Mouse (Mus musculus) MEL (cell line): ENCODE measurements around the gene Fam89a. TPM values are rescaled to one million over a fixed set of nuclear protein-coding genes. Genes with fewer than 3 reads are reported as not detected.

Source experiments
- DNase-seq: peaks from one replicate; pipeline ENCODE4 v3.0.0; 2011; ENCODE audit warnings: low read depth, low spot score
- H3K27ac ChIP-seq: 2 replicates; pipeline ENCODE4 v1.5.1; 2012; ENCODE audit warnings: low read depth, mild to moderate bottlenecking, control low read depth, low read length, moderate library complexity; ENCODE audit not compliant: control insufficient read depth
- H3K27me3 ChIP-seq, 2 experiments: fragments of 150-350 bp in 1 of 2; sonication (generic) in 1 of 2; 2 replicates each; pipeline ENCODE4 v1.6.1; 2012; ENCODE audit warnings: low read length in 2 of 2, mild to moderate bottlenecking in 2 of 2, improper control_type of control experiment in 1 of 2, moderate library complexity in 1 of 2; ENCODE audit not compliant: insufficient read depth in 2 of 2, control insufficient read depth in 1 of 2
- H3K36me3 ChIP-seq, 2 experiments: 2 replicates each; pipeline ENCODE4 v1.6.1; 2012 to 2014; ENCODE audit warnings: low read length in 2 of 2, improper control_type of control experiment in 1 of 2, inconsistent platforms in 1 of 2, mild to moderate bottlenecking in 1 of 2; ENCODE audit not compliant: insufficient read depth in 2 of 2, control insufficient read depth in 1 of 2
- H3K4me1 ChIP-seq, 2 experiments: fragments of 150-350 bp in 1 of 2; sonication (generic) in 1 of 2; 2 replicates each; pipeline ENCODE4 v1.6.1; 2012; ENCODE audit warnings: low read length in 2 of 2, improper control_type of control experiment in 1 of 2, mild to moderate bottlenecking in 1 of 2; ENCODE audit not compliant: insufficient read depth in 2 of 2, control insufficient read depth in 1 of 2
- H3K4me3 ChIP-seq, 2 experiments: fragments of 150-350 bp in 1 of 2; sonication (generic) in 1 of 2; 2 replicates each; pipeline ENCODE4 v1.5.1; 2012; ENCODE audit warnings: low read depth in 2 of 2, low read length in 2 of 2, mild to moderate bottlenecking in 2 of 2, moderate library complexity in 2 of 2, control low read depth in 1 of 2, improper control_type of control experiment in 1 of 2; ENCODE audit not compliant: control insufficient read depth in 1 of 2, insufficient read depth in 1 of 2
- H3K79me2 ChIP-seq: 2 replicates; pipeline ENCODE4 v1.6.1; 2012; ENCODE audit warnings: mild to moderate bottlenecking, low read length, moderate library complexity; ENCODE audit not compliant: control insufficient read depth, poor library complexity, insufficient read depth
- H3K9ac ChIP-seq: 2 replicates; pipeline ENCODE4 v1.6.1; 2012; ENCODE audit warnings: low read depth, mild to moderate bottlenecking, control low read depth, low read length, moderate library complexity; ENCODE audit not compliant: control insufficient read depth, poor library complexity, severe bottlenecking
- H3K9me3 ChIP-seq: fragments of 150-350 bp; sonication (generic); replicated peaks from 2 replicates; pipeline ENCODE4 v1.6.1; 2012; ENCODE audit warnings: mild to moderate bottlenecking, low read length, improper control_type of control experiment, moderate library complexity; ENCODE audit not compliant: insufficient read depth
- CTCF ChIP-seq, 3 experiments: IDR thresholded peaks in 2 of 3; conservative IDR thresholded peaks in 1 of 3; 2 replicates each; pipeline ENCODE4 v1.5.1; 2011 to 2012; ENCODE audit warnings: low read length in 3 of 3, low read depth in 2 of 3, mild to moderate bottlenecking in 2 of 3, improper control_type of control experiment in 1 of 3, inconsistent platforms in 1 of 3, mixed read lengths in 1 of 3, moderate library complexity in 1 of 3; ENCODE audit not compliant: control insufficient read depth in 1 of 3, insufficient read depth in 1 of 3, poor library complexity in 1 of 3, severe bottlenecking in 1 of 3
- ETS1 ChIP-seq: IDR thresholded peaks from 2 replicates; pipeline ENCODE4 v1.6.1; 2012; ENCODE audit warnings: low read depth, mild to moderate bottlenecking, inconsistent platforms, low read length, improper control_type of control experiment, moderate library complexity
- GABPA ChIP-seq: IDR thresholded peaks from 2 replicates; pipeline ENCODE4 v1.6.1; 2012; ENCODE audit warnings: low read depth, mild to moderate bottlenecking, inconsistent platforms, low read length, improper control_type of control experiment, moderate library complexity
- GATA1 ChIP-seq: IDR thresholded peaks from 2 replicates; pipeline ENCODE4 v1.6.1; 2011; ENCODE audit warnings: low read depth, low read length, improper control_type of control experiment
- KAT2A ChIP-seq: conservative IDR thresholded peaks from 2 replicates; pipeline ENCODE4 v1.6.1; 2012; ENCODE audit warnings: low read depth, low read length, improper control_type of control experiment, inconsistent platforms
- MEF2A ChIP-seq: IDR thresholded peaks from 2 replicates; pipeline ENCODE4 v1.6.1; 2014; ENCODE audit warnings: low read depth, mild to moderate bottlenecking, inconsistent platforms, low read length, improper control_type of control experiment; ENCODE audit not compliant: poor library complexity, insufficient replicate concordance, severe bottlenecking; ENCODE audit errors: extremely low read depth
- MYB ChIP-seq: IDR thresholded peaks from 2 replicates; pipeline ENCODE4 v1.6.1; 2011; ENCODE audit warnings: mild to moderate bottlenecking, low read depth, low read length, improper control_type of control experiment
- MYC ChIP-seq: IDR thresholded peaks from 2 replicates; pipeline ENCODE4 v1.6.1; 2011; ENCODE audit warnings: low read depth, mild to moderate bottlenecking, low read length, improper control_type of control experiment, moderate library complexity
- POLR2A ChIP-seq, 2 experiments: IDR thresholded peaks; 2 replicates each; pipeline ENCODE4 v1.6.1; 2011 to 2012; ENCODE audit warnings: low read length in 2 of 2, mild to moderate bottlenecking in 2 of 2, control low read depth in 1 of 2, improper control_type of control experiment in 1 of 2, low read depth in 1 of 2, moderate library complexity in 1 of 2; ENCODE audit not compliant: control insufficient read depth in 1 of 2, insufficient read depth in 1 of 2, poor library complexity in 1 of 2
- SMC3 ChIP-seq: IDR thresholded peaks from 2 replicates; pipeline ENCODE4 v1.6.1; 2011; ENCODE audit warnings: low read depth, low read length, improper control_type of control experiment
- UBTF ChIP-seq: IDR thresholded peaks from 2 replicates; pipeline ENCODE4 v1.6.1; 2012; ENCODE audit warnings: low read depth, mild to moderate bottlenecking, inconsistent platforms, low read length, improper control_type of control experiment, moderate library complexity, borderline replicate concordance; ENCODE audit not compliant: insufficient read depth
- USF1 ChIP-seq: IDR thresholded peaks from 2 replicates; pipeline ENCODE4 v1.6.1; 2014; ENCODE audit warnings: low read depth, mild to moderate bottlenecking, inconsistent platforms, low read length, improper control_type of control experiment, moderate library complexity
- ZMIZ1 ChIP-seq: IDR thresholded peaks from 2 replicates; pipeline ENCODE4 v1.6.1; 2012; ENCODE audit warnings: low read depth, mild to moderate bottlenecking, inconsistent platforms, low read length, improper control_type of control experiment, moderate library complexity
- ZNF384 ChIP-seq: IDR thresholded peaks from 2 replicates; pipeline ENCODE4 v1.6.1; 2012; ENCODE audit warnings: low read depth, mild to moderate bottlenecking, inconsistent platforms, low read length, improper control_type of control experiment
- polyA plus RNA-seq, 2 experiments: library from polyadenylated mRNA; stranded (reverse) in 1 of 2; unstranded in 1 of 2; fragments of >175 nt in 1 of 2; fragments of >200 nt in 1 of 2; gene quantifications; 2 replicates each; pipeline versions ENCODE4 v1.2.1 to v1.2.4; 2012; ENCODE audit warnings: low replicate concordance in 2 of 2, low read depth in 1 of 2; ENCODE audit not compliant: insufficient read length in 2 of 2, insufficient read depth in 1 of 2, missing spikeins in 1 of 2
- total RNA-seq: library from RNA; depleted of rRNA; stranded (reverse); fragments of 300-350 nt; gene quantifications from 2 replicates; pipeline ENCODE4 v1.2.3, GENCODE M21; 2012

Fam89a gene
- total and polyA plus RNA-seq, 3 experiments = 0.31 to 1.8 TPM; not detected in 1

DNA sequence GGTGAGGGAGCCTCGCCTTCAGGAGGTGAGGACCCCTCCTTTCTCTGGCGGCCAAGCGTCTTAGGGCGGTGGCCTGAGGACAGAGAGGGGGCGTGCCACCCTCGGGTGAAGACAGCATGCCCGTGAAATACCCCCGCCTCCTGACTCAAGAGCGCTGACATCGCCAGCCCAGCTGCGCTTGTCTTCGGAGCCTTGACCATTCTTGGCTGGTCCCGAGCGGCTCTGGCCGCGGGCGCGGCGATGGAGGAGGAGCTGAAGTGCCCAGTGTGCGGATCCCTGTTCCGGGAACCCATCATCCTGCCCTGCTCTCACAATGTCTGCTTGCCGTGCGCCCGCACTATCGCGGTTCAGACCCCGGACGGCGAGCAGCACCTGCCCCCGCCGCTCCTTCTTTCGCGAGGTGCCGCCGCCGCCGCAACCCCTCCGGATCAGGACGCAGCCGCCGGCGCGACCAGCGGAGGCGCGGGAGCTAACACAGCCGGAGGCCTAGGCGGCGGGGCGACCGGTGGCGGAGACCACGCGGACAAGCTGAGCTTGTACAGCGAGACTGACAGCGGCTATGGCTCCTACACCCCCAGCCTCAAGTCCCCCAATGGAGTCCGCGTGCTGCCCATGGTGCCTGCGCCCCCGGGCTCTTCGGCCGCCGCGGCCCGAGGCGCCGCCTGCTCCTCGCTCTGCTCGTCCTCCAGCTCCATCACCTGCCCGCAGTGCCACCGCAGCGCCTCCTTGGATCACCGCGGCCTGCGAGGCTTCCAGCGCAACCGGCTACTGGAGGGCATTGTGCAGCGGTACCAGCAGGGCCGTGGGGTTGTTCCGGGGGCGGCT, 42.2 kb upstream of the Fam89a start:
- Histone ChIP-seq H3K79me2 (no peaks in the 10 kb centered on the region), H3K4me3 (no peak overlapping the region), H3K9ac (no peak overlapping the region), H3K36me3 (peaks cover 0 to under 1% of the 10 kb centered on the region in 2 experiments; a peak in 2 of 4 replicates), H3K27ac (no peak overlapping the region), H3K27me3 (no peaks in the 10 kb centered on the region), H3K9me3 (no peaks in the 10 kb centered on the region), H3K4me1 (peaks cover 0 to 13% of the 10 kb centered on the region in 2 experiments; a peak in 2 of 4 replicates)
- DNase-seq = no peak
- TF ChIP-seq ZMIZ1 (no peak), SMC3 (no peak), KAT2A (no peak), ETS1 (no peak)

DNA sequence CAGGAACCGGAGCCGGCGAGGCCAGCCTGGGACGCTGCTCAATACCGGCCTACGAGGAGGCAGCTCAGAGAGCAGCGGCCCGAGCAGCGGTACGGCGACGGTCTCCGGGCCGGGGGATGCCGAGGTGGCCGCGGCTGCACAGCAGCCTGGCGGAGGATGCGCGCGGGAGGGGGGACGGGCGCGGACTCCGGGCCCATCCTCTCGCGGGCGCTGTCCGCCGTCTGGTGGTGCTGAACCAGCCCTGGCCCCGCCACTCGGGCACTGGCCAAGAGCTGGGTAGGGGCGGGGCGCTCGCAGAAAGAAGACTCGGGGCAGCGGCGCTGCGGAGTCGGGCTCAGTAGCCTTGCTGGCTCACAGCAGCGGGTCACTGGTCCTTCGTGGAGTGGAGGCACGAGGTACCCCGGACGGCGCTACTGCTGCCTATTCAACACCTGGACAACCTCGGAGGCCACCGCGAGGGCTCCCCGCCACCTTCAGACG, 41.6 kb upstream of the Fam89a start:
- no peak for TF ChIP-seq MEF2A
- no peak for TF ChIP-seq ZNF384
- TF ChIP-seq MYB = no peak
- no peak for TF ChIP-seq GATA1
- no peak for TF ChIP-seq USF1
- no peak for TF ChIP-seq CTCF (IDR thresholded peaks at IDR 0.05 in 2 of 3, conservative IDR thresholded peaks at IDR 0.05 in 1 of 3; ENCODE audit: control insufficient read depth in 1 of 3, insufficient read depth in 1 of 3, low read depth in 2 of 3, low read length in 3 of 3, poor library complexity in 1 of 3, severe bottlenecking in 1 of 3)
- no peak for TF ChIP-seq GABPA
- no peak overlapping the region for H3K9ac ChIP-seq
- H3K27ac ChIP-seq = no peak overlapping the region
- no peak for DNase-seq
- H3K4me1 ChIP-seq = peaks cover 0 to 16% of the 10 kb centered on the region in 2 experiments; a peak in 2 of 4 replicates
- H3K79me2 ChIP-seq = no peaks in the 10 kb centered on the region
- H3K4me3 ChIP-seq = no peak overlapping the region
- no peaks in the 10 kb centered on the region for H3K27me3 ChIP-seq
- no peaks in the 10 kb centered on the region for H3K9me3 ChIP-seq
- peaks cover 0 to 4% of the 10 kb centered on the region in 2 experiments; a peak in 2 of 4 replicates for H3K36me3 ChIP-seq

DNA sequence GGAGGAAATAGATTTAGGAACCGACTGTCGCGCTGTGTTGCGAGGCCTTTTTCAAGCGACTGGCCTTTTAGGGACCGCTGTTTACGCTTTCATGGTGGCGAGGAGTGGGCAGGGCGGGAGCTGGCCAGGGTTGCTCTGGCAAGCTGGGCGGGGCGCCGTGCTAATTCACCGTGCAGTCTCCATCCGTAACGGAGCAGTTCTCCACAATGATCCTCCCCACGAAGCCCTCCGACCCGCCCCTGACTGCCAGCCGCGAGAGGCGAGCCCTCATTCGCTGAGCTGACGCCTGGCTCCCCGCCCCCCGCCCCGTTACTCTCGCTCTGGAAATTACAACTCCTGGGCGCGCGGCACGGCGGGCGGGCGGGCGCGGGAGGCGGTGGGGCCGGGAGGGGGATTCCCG, 41.1 kb upstream of the Fam89a start, which contains the start of gene Trim67:
TSS of gene Trim67 (plus strand) at position 385 of the 400 bp plus-strand sequence.
- no peaks in the 10 kb centered on the region for H3K79me2 ChIP-seq
- TF ChIP-seq UBTF = no peak
- TF ChIP-seq POLR2A (IDR thresholded peaks at IDR 0.05; ENCODE audit: control insufficient read depth in 1 of 2, insufficient read depth in 1 of 2, low read depth in 1 of 2, low read length in 2 of 2, poor library complexity in 1 of 2) = no peak
- TF ChIP-seq MYC = no peak
- TF ChIP-seq, all 39 proteins: peak for 0
- DNase-seq = no peak
- Histone ChIP-seq H3K27me3 (no peaks in the 10 kb centered on the region), H3K36me3 (peaks cover 0 to 4% of the 10 kb centered on the region in 2 experiments; a peak in 2 of 4 replicates), H3K4me1 (peaks cover 0 to 16% of the 10 kb centered on the region in 2 experiments; a peak in 2 of 4 replicates), H3K27ac (no peak within 1 kb of the TSS), H3K4me3 (no peak within 1 kb of the TSS), H3K9me3 (no peaks in the 10 kb centered on the region), H3K9ac (no peak within 1 kb of the TSS)
